Mouse (Mus musculus) limb, embryonic 11.5 days (tissue): ENCODE results near the gene Mgmt. TPM values are rescaled to one million over a fixed set of nuclear protein-coding genes. Genes with fewer than 3 reads are reported as not detected.

Source experiments
- ATAC-seq: fragments of 200-750 bp; cut with Nextera tagmentation; 2 replicates; pipeline ENCODE4 v1.8.0; 2017; ENCODE audit warnings: low read depth; ENCODE audit not compliant: insufficient number of reproducible peaks, low FRiP score, low TSS enrichment
- DNase-seq: peaks from one replicate; pipeline ENCODE4 v3.0.0-alpha.2; 2015; ENCODE audit warnings: low spot score
- H3K27ac ChIP-seq: fragments of 300-500 bp; sonication (generic); replicated peaks from 2 replicates; pipeline ENCODE4 v1.5.1; 2014; ENCODE audit warnings: low read depth, mild to moderate bottlenecking, low read length
- H3K27me3 ChIP-seq: fragments of 300-500 bp; sonication (generic); 2 replicates; pipeline ENCODE4 v1.6.1; 2014; ENCODE audit warnings: mild to moderate bottlenecking, low read length, mixed read lengths; ENCODE audit not compliant: control insufficient read depth, insufficient read depth
- H3K36me3 ChIP-seq: fragments of 300-500 bp; sonication (generic); 2 replicates; pipeline ENCODE4 v1.6.1; 2014; ENCODE audit warnings: mild to moderate bottlenecking, low read length, moderate library complexity, mixed read lengths; ENCODE audit not compliant: control insufficient read depth, insufficient read depth
- H3K4me1 ChIP-seq: fragments of 300-500 bp; sonication (generic); 2 replicates; pipeline ENCODE4 v1.6.1; 2014; ENCODE audit warnings: low read length, mixed read lengths; ENCODE audit not compliant: control insufficient read depth, insufficient read depth
- H3K4me2 ChIP-seq: fragments of 300-500 bp; sonication (generic); 2 replicates; pipeline ENCODE4 v1.6.1; 2014; ENCODE audit warnings: low read depth, mild to moderate bottlenecking, moderate library complexity; ENCODE audit not compliant: severe bottlenecking
- H3K4me3 ChIP-seq: fragments of 300-500 bp; sonication (generic); 2 replicates; pipeline ENCODE4 v1.5.1; 2014; ENCODE audit warnings: low read depth, low read length
- H3K9ac ChIP-seq: fragments of 300-500 bp; sonication (generic); 2 replicates; pipeline ENCODE4 v1.6.1; 2014; ENCODE audit warnings: mild to moderate bottlenecking, low read length
- H3K9me3 ChIP-seq: fragments of 300-500 bp; sonication (generic); 2 replicates; pipeline ENCODE4 v1.6.1; 2016; ENCODE audit warnings: low read length; ENCODE audit not compliant: control insufficient read depth
- WGBS: fragments of 180-500 bp; shearing (Covaris S2); extraction: QIAGEN DNeasy Blood & Tissue Kit; methylation state at CpG from one replicate; pipeline ENCODE4 v1.1.7; 2014; 5-methylcytosine and 5-hydroxymethylcytosine counted together
- polyA plus RNA-seq: library from polyadenylated mRNA; unstranded; fragments of >200 nt; fragmentation: Nextera tagmentation; extraction: Ambion mirVana; gene quantifications from 2 replicates; pipeline ENCODE4 v1.2.1, GENCODE M21; 2014

Gene Mgmt
- polyA plus RNA-seq, 1 experiment from 2014 or later: 5.0 TPM

GRCm38 (mm10) chr7:136938371-136938770 is 44.0 kb downstream of the Mgmt start:
- ATAC-seq: no peak
- no peak for DNase-seq
- WGBS: 87% methylated on average over 4 of the region's 4 CpGs
- H3K4me1 ChIP-seq: no peaks in the 10 kb centered on the region
- H3K27me3 ChIP-seq: no peaks in the 10 kb centered on the region
- no peaks in the 10 kb centered on the region; the same call in 1 of the 2 replicates for H3K36me3 ChIP-seq
- H3K9ac ChIP-seq: no peak overlapping the region
- no peak overlapping the region for H3K4me2 ChIP-seq
- H3K4me3 ChIP-seq: no peak overlapping the region
- no peaks in the 10 kb centered on the region for H3K9me3 ChIP-seq
- H3K27ac ChIP-seq: no peak overlapping the region

GRCm38 (mm10) chr7:136942414-136942813 is 48.0 kb downstream of the Mgmt start:
- no peaks in the 10 kb centered on the region for H3K36me3 ChIP-seq
- no peak for DNase-seq
- H3K9ac ChIP-seq: no peak overlapping the region
- no peak overlapping the region for H3K4me3 ChIP-seq
- H3K27ac ChIP-seq: no peak overlapping the region
- H3K27me3 ChIP-seq: no peaks in the 10 kb centered on the region
- H3K4me1 ChIP-seq: peaks cover 5% of the 10 kb centered on the region; the same call in 1 of the 2 replicates
- no peak overlapping the region for H3K4me2 ChIP-seq
- 89% methylated on average over 2 of the region's 2 CpGs for WGBS
- no peaks in the 10 kb centered on the region for H3K9me3 ChIP-seq
- no peak for ATAC-seq

- H3K9me3 ChIP-seq: no peaks in the 10 kb centered on the region
- no peak for ATAC-seq
- WGBS: 82% methylated on average over 5 of the region's 5 CpGs
- H3K36me3 ChIP-seq: no peaks in the 10 kb centered on the region
- no peak overlapping the region for H3K27ac ChIP-seq
- H3K9ac ChIP-seq: no peak overlapping the region
- H3K4me1 ChIP-seq: peaks cover 5% of the 10 kb centered on the region; the same call in 1 of the 2 replicates
- no peaks in the 10 kb centered on the region for H3K27me3 ChIP-seq
- DNase-seq: no peak
- H3K4me3 ChIP-seq: no peak overlapping the region
- H3K4me2 ChIP-seq: no peak overlapping the region
Observed at GRCm38 (mm10) chr7:136943886-136944285, 49.5 kb downstream of the Mgmt start.

DNA sequence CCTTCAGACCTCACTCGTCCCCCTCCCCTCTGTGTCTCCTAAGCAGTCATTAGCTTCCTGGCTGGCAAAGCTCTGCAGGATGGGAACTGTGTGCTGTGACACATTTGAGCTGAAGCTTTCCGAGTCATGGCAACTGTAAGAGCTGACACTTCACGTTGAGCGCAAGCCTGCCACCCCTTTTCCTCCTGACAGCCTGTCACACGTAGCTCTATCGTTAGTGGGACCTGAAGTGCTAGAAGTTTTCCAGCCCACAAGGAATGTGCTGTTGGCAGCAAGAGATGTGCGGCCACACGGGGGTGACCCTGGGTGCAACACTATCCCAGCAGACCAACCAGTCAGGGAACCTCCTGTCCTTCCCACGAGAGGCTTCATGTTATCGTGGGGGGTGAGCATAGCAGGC is 51.3 kb downstream of the Mgmt start:
- DNase-seq (no peak), ATAC-seq (no peak)
- no peak overlapping the region for H3K4me3 ChIP-seq
- no peaks in the 10 kb centered on the region for H3K27me3 ChIP-seq
- no peak overlapping the region for H3K9ac ChIP-seq
- H3K9me3 ChIP-seq: no peaks in the 10 kb centered on the region
- 63% methylated on average over 10 of the region's 10 CpGs for WGBS
- no peak overlapping the region for H3K4me2 ChIP-seq
- H3K36me3 ChIP-seq: no peaks in the 10 kb centered on the region
- H3K4me1 ChIP-seq: peaks cover 5% of the 10 kb centered on the region; the same call in 1 of the 2 replicates
- no peak overlapping the region for H3K27ac ChIP-seq

- H3K36me3 ChIP-seq: no peaks in the 10 kb centered on the region
- 89% methylated on average over 9 of the region's 9 CpGs for WGBS
- ATAC-seq (no peak), DNase-seq (no peak)
- no peak overlapping the region for H3K4me3 ChIP-seq
- H3K27me3 ChIP-seq: no peaks in the 10 kb centered on the region
- no peaks in the 10 kb centered on the region for H3K9me3 ChIP-seq
- H3K27ac ChIP-seq: no peak overlapping the region
- no peak overlapping the region for H3K9ac ChIP-seq
- H3K4me1 ChIP-seq: peaks cover 5% of the 10 kb centered on the region; the same call in 1 of the 2 replicates
- no peak overlapping the region for H3K4me2 ChIP-seq
Observed at GRCm38 (mm10) chr7:136946131-136946530, 51.7 kb downstream of the Mgmt start.

DNA sequence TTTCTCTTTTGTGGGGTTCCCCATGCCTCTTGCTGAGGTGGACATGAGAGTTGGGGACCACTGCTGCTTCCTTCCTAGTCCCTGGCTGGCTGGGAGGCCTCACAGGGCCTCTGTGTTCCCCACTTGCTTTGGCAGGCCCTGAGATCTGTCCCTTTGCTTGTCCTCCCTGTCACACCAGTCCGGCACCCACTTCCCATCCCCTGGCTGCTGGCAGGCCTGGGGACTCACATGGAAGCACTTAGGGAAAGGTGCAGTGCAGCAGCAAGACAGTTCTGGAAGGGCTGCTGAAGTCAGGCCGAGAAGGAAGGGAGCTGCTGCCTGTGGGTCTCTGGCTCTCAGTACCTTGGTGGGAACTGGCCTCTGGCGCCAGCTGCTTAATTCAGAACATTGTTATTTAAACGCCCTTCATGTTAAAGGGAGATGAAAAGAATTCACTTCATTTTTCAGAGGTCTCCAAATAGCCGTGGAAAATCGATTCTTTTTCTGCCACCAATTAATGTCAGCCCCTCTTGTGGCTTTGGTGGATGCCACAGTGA is 53.9 kb downstream of the Mgmt start:
- H3K4me1 ChIP-seq: peaks cover 14% of the 10 kb centered on the region
- no peak for ATAC-seq
- WGBS: 67% methylated on average over 6 of the region's 6 CpGs
- no peaks in the 10 kb centered on the region for H3K27me3 ChIP-seq
- no peaks in the 10 kb centered on the region for H3K36me3 ChIP-seq
- no peak overlapping the region for H3K4me2 ChIP-seq
- no peaks in the 10 kb centered on the region for H3K9me3 ChIP-seq
- H3K9ac ChIP-seq: no peak overlapping the region
- DNase-seq: no peak
- H3K4me3 ChIP-seq: no peak overlapping the region
- no peak overlapping the region for H3K27ac ChIP-seq

DNA sequence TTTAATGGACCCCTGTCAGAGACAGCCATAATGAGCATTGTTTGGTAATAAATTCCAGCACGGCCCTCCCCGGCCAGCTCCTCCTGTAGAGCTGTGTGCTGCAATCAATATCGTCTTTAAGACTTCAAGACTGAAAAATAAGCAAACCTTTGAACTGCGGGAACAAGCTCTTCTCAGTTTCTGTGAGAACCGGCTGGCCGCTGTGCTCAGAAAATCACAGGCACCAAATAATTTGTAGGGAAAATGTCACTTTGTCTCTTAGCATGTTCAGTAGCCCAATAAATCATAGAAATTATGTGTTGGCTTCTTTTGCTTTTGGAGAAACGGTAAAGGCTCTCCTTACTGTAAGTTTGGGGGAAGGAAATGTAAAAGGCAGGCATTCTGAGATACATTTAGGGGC is 58.2 kb downstream of the Mgmt start:
- no peak for ATAC-seq

DNA sequence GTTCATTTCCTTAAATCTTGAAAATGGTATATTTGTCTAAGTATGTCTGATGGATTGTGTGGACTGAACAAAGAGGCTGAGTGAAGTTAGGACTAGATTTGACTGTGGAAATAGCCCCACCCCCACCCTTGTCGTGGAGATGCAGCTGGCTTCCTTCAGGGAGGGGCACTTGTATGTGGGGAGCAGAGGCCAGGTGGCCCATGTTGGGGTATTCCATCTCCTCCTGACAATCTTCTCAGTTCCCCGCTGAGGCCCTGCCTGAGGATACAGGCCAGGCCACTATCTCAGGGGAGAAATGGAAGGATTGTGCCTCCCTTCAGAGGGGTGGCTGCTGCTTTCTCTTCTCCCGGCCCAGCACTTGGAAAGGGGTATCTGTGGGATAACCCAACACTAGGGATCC is 58.8 kb downstream of the Mgmt start:
- Histone ChIP-seq H3K36me3 (no peaks in the 10 kb centered on the region), H3K9ac (no peak overlapping the region), H3K9me3 (no peaks in the 10 kb centered on the region), H3K4me2 (no peak overlapping the region), H3K27me3 (no peaks in the 10 kb centered on the region), H3K4me3 (no peak overlapping the region), H3K4me1 (peaks cover 10% of the 10 kb centered on the region), H3K27ac (no peak overlapping the region)
- no peak for ATAC-seq
- DNase-seq: no peak
- WGBS: 42% methylated on average over 3 of the region's 3 CpGs

More for the DNA sequence above, 58.2 kb downstream of the Mgmt start:
- Histone ChIP-seq H3K36me3 (no peaks in the 10 kb centered on the region), H3K27ac (no peak overlapping the region), H3K9me3 (no peaks in the 10 kb centered on the region), H3K27me3 (no peaks in the 10 kb centered on the region), H3K4me3 (no peak overlapping the region), H3K9ac (no peak overlapping the region), H3K4me2 (no peak overlapping the region), H3K4me1 (peaks cover 10% of the 10 kb centered on the region)
- 18% methylated on average over 7 of the region's 7 CpGs for WGBS
- DNase-seq: no peak

- Histone ChIP-seq H3K9ac (no peak overlapping the region), H3K9me3 (no peaks in the 10 kb centered on the region), H3K4me2 (no peak overlapping the region), H3K4me3 (no peak overlapping the region), H3K36me3 (no peaks in the 10 kb centered on the region), H3K27ac (no peak overlapping the region), H3K4me1 (0 out of 2 replicates have a peak, but pooled peaks cover 2% of the 10 kb centered on the region), H3K27me3 (no peaks in the 10 kb centered on the region)
- ATAC-seq (no peak), DNase-seq (no peak)
- 91% methylated on average over 7 of the region's 7 CpGs for WGBS
Observed at GRCm38 (mm10) chr7:136972361-136972760, 77.9 kb downstream of the Mgmt start.
